Mouse (Mus musculus) erythroblast, embryonic 14.5 days (primary cell): ENCODE data around the gene Adam33.

ENCODE experiments used
- GATA1 ChIP-seq: IDR thresholded peaks from 2 replicates; pipeline ENCODE4 v1.6.1; 2012; ENCODE audit warnings: low read length, inconsistent platforms, mixed read lengths
- TAL1 ChIP-seq: IDR thresholded peaks from 3 replicates; pipeline ENCODE4 v1.6.1; 2012; ENCODE audit warnings: low read length, inconsistent platforms, mixed read lengths

DNA sequence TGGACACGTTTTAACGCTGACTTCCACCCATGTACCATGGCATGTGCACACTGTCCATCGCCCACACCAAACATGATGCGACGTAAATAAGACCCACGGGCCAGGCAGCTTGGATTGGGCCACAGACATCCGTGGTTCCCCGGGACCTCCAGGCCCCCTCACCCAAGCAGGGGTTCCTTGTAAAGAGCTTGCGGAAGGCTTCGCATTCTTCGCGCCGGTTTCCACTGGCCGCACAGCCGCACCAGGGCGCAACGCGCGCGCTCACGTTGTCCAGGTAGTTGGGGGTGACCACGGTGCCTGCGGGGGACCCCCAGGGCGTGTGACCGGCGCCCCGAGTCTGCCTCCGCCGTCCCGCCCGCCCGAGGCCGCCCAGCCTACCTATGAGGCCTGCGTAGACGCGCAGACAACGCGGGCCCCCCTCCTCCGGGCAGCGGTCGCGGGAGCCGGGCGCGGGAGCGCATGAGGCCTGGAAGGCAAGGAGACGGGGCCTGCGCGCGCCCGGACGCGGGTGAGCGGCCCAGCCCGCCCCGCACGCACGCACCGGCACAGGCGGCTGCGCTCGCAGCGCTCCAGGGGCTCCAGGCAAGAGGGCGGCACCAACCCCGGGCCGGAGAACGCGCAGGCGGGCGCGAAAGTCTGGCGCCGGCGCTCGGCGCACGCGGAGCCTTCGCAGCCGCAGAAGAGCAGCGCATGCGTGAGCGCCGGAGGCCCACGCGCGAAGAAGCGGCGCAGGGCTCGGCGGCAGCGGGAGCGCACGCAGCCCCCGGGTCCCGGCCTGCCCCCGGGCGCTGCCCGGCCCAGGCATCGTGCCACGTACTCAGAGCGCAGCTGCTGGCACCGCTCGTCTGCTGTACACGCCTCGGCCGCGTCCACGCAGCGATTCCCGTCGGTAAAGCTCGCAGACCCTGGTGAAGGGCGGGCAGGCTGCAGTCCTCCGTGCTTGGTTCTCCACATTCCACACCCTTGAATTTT, 22.5 kb downstream of the Adam33 start:
- TF ChIP-seq GATA1, result no peak
- TF ChIP-seq TAL1, result no peak
